Mouse (Mus musculus): ENCODE results near the gene Ctnna3.

- TF ChIP-seq CEBPB (IDR thresholded peaks at IDR 0.05; ENCODE audit: insufficient read depth, poor library complexity, severe bottlenecking): no peak
- TF ChIP-seq POLR2A (IDR thresholded peaks at IDR 0.05; ENCODE audit: insufficient read length, low read depth): no peak
- no peak for TF ChIP-seq MYOD1 (IDR thresholded peaks at IDR 0.05; ENCODE audit: control insufficient read depth in 1 of 3, insufficient read length in 2 of 3, low read depth in 2 of 3)
- no peak for TF ChIP-seq E2F4 (IDR thresholded peaks at IDR 0.05; ENCODE audit: insufficient read depth)
- TF ChIP-seq USF1 (IDR thresholded peaks at IDR 0.05; ENCODE audit: low read depth): no peak
- no peak for TF ChIP-seq TCF3 (IDR thresholded peaks at IDR 0.05; ENCODE audit: insufficient read length, low read depth)
- TF ChIP-seq SRF (IDR thresholded peaks at IDR 0.05; ENCODE audit: control insufficient read depth, insufficient read length, low read depth): no peak
- TF ChIP-seq MAX (IDR thresholded peaks at IDR 0.05; ENCODE audit: low read depth): no peak
- no peak for TF ChIP-seq TCF12 (IDR thresholded peaks at IDR 0.05; ENCODE audit: insufficient read depth, poor library complexity, severe bottlenecking)
- no peak for TF ChIP-seq POLR2AphosphoS2 (IDR thresholded peaks at IDR 0.05; ENCODE audit: insufficient read length, low read depth)
- no peak for TF ChIP-seq MYOG (IDR thresholded peaks at IDR 0.05; ENCODE audit: control insufficient read depth in 1 of 3, insufficient read depth in 1 of 3, insufficient read length in 2 of 3, low read depth in 2 of 3)
These were observed 1.5 kb upstream of the Ctnna3 start for GRCm38 (mm10) chr10:63428243-63429022.

Measured in myocyte (in vitro differentiated cells).